Mouse (Mus musculus) forebrain, embryonic 15.5 days (tissue): Measurements from ENCODE around the gene Scfd2. TPM values are rescaled to one million over a fixed set of nuclear protein-coding genes. Genes with fewer than 3 reads are reported as not detected.

Experiments
- ATAC-seq: fragments of 200-750 bp; cut with Nextera tagmentation; replicated peaks from 2 replicates; pipeline ENCODE4 v1.8.0; 2017; ENCODE audit warnings: mild to moderate bottlenecking, moderate TSS enrichment, moderate library complexity
- H3K27ac ChIP-seq: fragments of 300-500 bp; sonication (generic); replicated peaks from 2 replicates; pipeline ENCODE4 v1.5.1; 2015; ENCODE audit warnings: mild to moderate bottlenecking, inconsistent platforms
- H3K27me3 ChIP-seq: fragments of 300-500 bp; sonication (generic); 2 replicates; pipeline ENCODE4 v1.6.1; 2015; ENCODE audit warnings: inconsistent platforms
- H3K36me3 ChIP-seq: fragments of 300-500 bp; sonication (generic); 2 replicates; pipeline ENCODE4 v1.6.1; 2015; ENCODE audit warnings: mild to moderate bottlenecking, inconsistent platforms
- H3K4me1 ChIP-seq: fragments of 300-500 bp; sonication (generic); 2 replicates; pipeline ENCODE4 v1.6.1; 2015; ENCODE audit warnings: inconsistent platforms
- H3K4me2 ChIP-seq: fragments of 300-500 bp; sonication (generic); replicated peaks from 2 replicates; pipeline ENCODE4 v1.6.1; 2015; ENCODE audit warnings: mild to moderate bottlenecking, inconsistent platforms
- H3K4me3 ChIP-seq: fragments of 300-500 bp; sonication (generic); 2 replicates; pipeline ENCODE4 v1.5.1; 2015; ENCODE audit warnings: mild to moderate bottlenecking, inconsistent platforms
- H3K9ac ChIP-seq: fragments of 300-500 bp; sonication (generic); replicated peaks from 2 replicates; pipeline ENCODE4 v1.6.1; 2015; ENCODE audit warnings: mild to moderate bottlenecking, inconsistent platforms
- H3K9me3 ChIP-seq: fragments of 300-500 bp; sonication (generic); 2 replicates; pipeline ENCODE4 v1.6.1; 2016; ENCODE audit warnings: inconsistent platforms
- WGBS: fragments of 180-500 bp; shearing (Covaris S2); methylation state at CpG from one replicate; pipeline ENCODE4 v1.1.7; 2015; ENCODE audit warnings: mixed read lengths; 5-methylcytosine and 5-hydroxymethylcytosine counted together
- polyA plus RNA-seq: library from polyadenylated mRNA; unstranded; fragments of >200 nt; fragmentation: Nextera tagmentation; extraction: Ambion mirVana; gene quantifications from 2 replicates; pipeline ENCODE4 v1.2.1, GENCODE M21; 2015

Gene Scfd2
- polyA plus RNA-seq, 1 experiment from 2014 or later, result 24.7 TPM

- Histone ChIP-seq H3K4me3 (no peak overlapping the region), H3K27me3 (no peaks in the 10 kb centered on the region), H3K27ac (no peak overlapping the region), H3K36me3 (no peaks in the 10 kb centered on the region), H3K9ac (no peak overlapping the region), H3K4me2 (no peak overlapping the region), H3K4me1 (peaks cover 15% of the 10 kb centered on the region), H3K9me3 (no peaks in the 10 kb centered on the region)
- ATAC-seq, result peak; percentile 59; the same call in 1 of the 2 replicates
- WGBS, result 50% methylated on average over 9 of the region's 9 CpGs
These were observed 271.2 kb downstream of the Scfd2 start for GRCm38 (mm10) chr5:74260378-74260809.

GRCm38 (mm10) chr5:74256705-74257104, 274.9 kb downstream of the Scfd2 start:
- peaks cover 28% of the 10 kb centered on the region for H3K4me1 ChIP-seq
- H3K27ac ChIP-seq, result no peak overlapping the region
- 76% methylated on average over 4 of the region's 4 CpGs for WGBS
- no peak overlapping the region for H3K4me2 ChIP-seq
- H3K4me3 ChIP-seq, result no peak overlapping the region
- no peaks in the 10 kb centered on the region for H3K9me3 ChIP-seq
- ATAC-seq, result no peak
- no peak overlapping the region for H3K9ac ChIP-seq
- H3K36me3 ChIP-seq, result no peaks in the 10 kb centered on the region
- no peaks in the 10 kb centered on the region for H3K27me3 ChIP-seq

- no peak for ATAC-seq
- 68% methylated on average over 1 of the region's 1 CpGs for WGBS
- peaks cover 15% of the 10 kb centered on the region for H3K4me1 ChIP-seq
These were observed 276.6 kb downstream of the Scfd2 start for GRCm38 (mm10) chr5:74254996-74255395.

GRCm38 (mm10) chr5:74253724-74254328, 277.7 kb downstream of the Scfd2 start:
- H3K4me2 ChIP-seq, result no peak overlapping the region
- H3K27ac ChIP-seq, result no peak overlapping the region
- no peak overlapping the region for H3K4me3 ChIP-seq
- 79% methylated on average over 7 of the region's 7 CpGs for WGBS
- no peaks in the 10 kb centered on the region for H3K27me3 ChIP-seq
- H3K36me3 ChIP-seq, result no peaks in the 10 kb centered on the region
- no peaks in the 10 kb centered on the region for H3K9me3 ChIP-seq
- ATAC-seq, result no peak
- no peak overlapping the region for H3K9ac ChIP-seq
- peaks cover 15% of the 10 kb centered on the region for H3K4me1 ChIP-seq

More at GRCm38 (mm10) chr5:74254996-74255395, 276.6 kb downstream of the Scfd2 start:
- no peaks in the 10 kb centered on the region for H3K36me3 ChIP-seq
- no peaks in the 10 kb centered on the region for H3K9me3 ChIP-seq
- H3K9ac ChIP-seq, result no peak overlapping the region
- H3K4me2 ChIP-seq, result no peak overlapping the region
- H3K4me3 ChIP-seq, result no peak overlapping the region
- H3K27me3 ChIP-seq, result no peaks in the 10 kb centered on the region
- H3K27ac ChIP-seq, result no peak overlapping the region

GRCm38 (mm10) chr5:74252672-74253286, 278.8 kb downstream of the Scfd2 start:
- Histone ChIP-seq H3K4me1 (peaks cover 15% of the 10 kb centered on the region), H3K27me3 (no peaks in the 10 kb centered on the region), H3K4me2 (no peak overlapping the region), H3K4me3 (no peak overlapping the region), H3K27ac (peak overlapping the region; percentile 21; the same call in 1 of the 2 replicates), H3K36me3 (no peaks in the 10 kb centered on the region), H3K9ac (no peak overlapping the region), H3K9me3 (no peaks in the 10 kb centered on the region)
- WGBS, result 76% methylated on average over 6 of the region's 6 CpGs
- peak; percentile 59 for ATAC-seq

GRCm38 (mm10) chr5:74250947-74251346, 280.6 kb downstream of the Scfd2 start:
- H3K9me3 ChIP-seq, result no peaks in the 10 kb centered on the region
- WGBS, result 87% methylated on average over 2 of the region's 2 CpGs
- H3K9ac ChIP-seq, result no peak overlapping the region
- no peaks in the 10 kb centered on the region for H3K27me3 ChIP-seq
- H3K36me3 ChIP-seq, result no peaks in the 10 kb centered on the region
- H3K4me1 ChIP-seq, result peaks cover 23% of the 10 kb centered on the region
- H3K4me3 ChIP-seq, result no peak overlapping the region
- no peak overlapping the region for H3K27ac ChIP-seq
- H3K4me2 ChIP-seq, result no peak overlapping the region
- no peak for ATAC-seq

GRCm38 (mm10) chr5:74250308-74250707, 281.3 kb downstream of the Scfd2 start:
- Histone ChIP-seq H3K9ac (no peak overlapping the region), H3K9me3 (no peaks in the 10 kb centered on the region), H3K27ac (no peak overlapping the region)

GRCm38 (mm10) chr5:74249794-74250193, 281.8 kb downstream of the Scfd2 start:
- H3K4me2 ChIP-seq, result no peak overlapping the region
- ATAC-seq, result no peak
- H3K4me3 ChIP-seq, result no peak overlapping the region
- no peaks in the 10 kb centered on the region for H3K36me3 ChIP-seq
- no peaks in the 10 kb centered on the region for H3K9me3 ChIP-seq
- H3K27ac ChIP-seq, result no peak overlapping the region
- H3K27me3 ChIP-seq, result no peaks in the 10 kb centered on the region
- peaks cover 24% of the 10 kb centered on the region for H3K4me1 ChIP-seq
- WGBS, result 59% methylated on average over 3 of the region's 3 CpGs
- no peak overlapping the region for H3K9ac ChIP-seq

More at GRCm38 (mm10) chr5:74250308-74250707, 281.3 kb downstream of the Scfd2 start:
- H3K4me3 ChIP-seq, result no peak overlapping the region
- no peaks in the 10 kb centered on the region for H3K27me3 ChIP-seq
- no peaks in the 10 kb centered on the region for H3K36me3 ChIP-seq
- ATAC-seq, result no peak
- no peak overlapping the region for H3K4me2 ChIP-seq
- WGBS, result 65% methylated on average over 7 of the region's 7 CpGs
- peaks cover 24% of the 10 kb centered on the region for H3K4me1 ChIP-seq

GRCm38 (mm10) chr5:74246971-74247370, 284.6 kb downstream of the Scfd2 start:
- peaks cover 9% of the 10 kb centered on the region for H3K4me1 ChIP-seq
- H3K36me3 ChIP-seq, result no peaks in the 10 kb centered on the region
- H3K27me3 ChIP-seq, result no peaks in the 10 kb centered on the region
- no peak overlapping the region for H3K27ac ChIP-seq
- H3K4me2 ChIP-seq, result no peak overlapping the region
- ATAC-seq, result no peak
- WGBS, result 88% methylated on average over 3 of the region's 3 CpGs
- H3K4me3 ChIP-seq, result no peak overlapping the region
- no peak overlapping the region for H3K9ac ChIP-seq
- H3K9me3 ChIP-seq, result no peaks in the 10 kb centered on the region

- Histone ChIP-seq H3K9me3 (no peaks in the 10 kb centered on the region), H3K4me3 (no peak overlapping the region), H3K27ac (no peak overlapping the region), H3K9ac (no peak overlapping the region), H3K4me1 (peaks cover 9% of the 10 kb centered on the region), H3K4me2 (no peak overlapping the region), H3K36me3 (no peaks in the 10 kb centered on the region), H3K27me3 (no peaks in the 10 kb centered on the region)
- no peak for ATAC-seq
- 31% methylated on average over 4 of the region's 4 CpGs for WGBS
These were observed 285.1 kb downstream of the Scfd2 start for GRCm38 (mm10) chr5:74246453-74246852.

- 93% methylated on average over 8 of the region's 8 CpGs for WGBS
- Histone ChIP-seq H3K27ac (no peak overlapping the region), H3K4me1 (peaks cover 9% of the 10 kb centered on the region), H3K4me2 (no peak overlapping the region), H3K4me3 (no peak overlapping the region), H3K36me3 (no peaks in the 10 kb centered on the region), H3K9ac (no peak overlapping the region), H3K27me3 (no peaks in the 10 kb centered on the region), H3K9me3 (no peaks in the 10 kb centered on the region)
- no peak for ATAC-seq
These were observed 285.9 kb downstream of the Scfd2 start for GRCm38 (mm10) chr5:74245641-74246145.

- WGBS, result 81% methylated on average over 14 of the region's 14 CpGs
- Histone ChIP-seq H3K27ac (no peak overlapping the region), H3K4me3 (no peak overlapping the region), H3K4me2 (no peak overlapping the region), H3K9me3 (no peaks in the 10 kb centered on the region), H3K36me3 (no peaks in the 10 kb centered on the region), H3K4me1 (peaks cover 9% of the 10 kb centered on the region), H3K27me3 (no peaks in the 10 kb centered on the region), H3K9ac (no peak overlapping the region)
- no peak for ATAC-seq
These were observed 287.0 kb downstream of the Scfd2 start for GRCm38 (mm10) chr5:74244406-74245019.
